Mouse (Mus musculus) megakaryocyte-erythroid progenitor cell, adult 5-6 weeks (primary cell): ENCODE results near the gene Itgb4. TPM values are rescaled to one million over a fixed set of nuclear protein-coding genes. Genes with fewer than 3 reads are reported as not detected.

ENCODE experiments used
- ATAC-seq: replicated peaks from 2 replicates; pipeline ENCODE4 v1.8.0; 2016; ENCODE audit warnings: mild to moderate bottlenecking, inconsistent platforms; ENCODE audit not compliant: severe bottlenecking, poor library complexity, low FRiP score, low TSS enrichment
- total RNA-seq, 2 experiments: library from RNA; stranded (forward) in 1 of 2; stranded (reverse) in 1 of 2; fragments of 200-1000, 215-1000 nt in 1 of 2; fragments of >200 nt in 1 of 2; fragmentation: Nextera tagmentation in 1 of 2; gene quantifications; 2 replicates each; pipeline ENCODE4 v1.2.3; 2014 to 2017

Gene Itgb4
- total RNA-seq (2014; fragmentation: Nextera tagmentation) (0.07 and 0.37 TPM in 2 replicates), total RNA-seq (2017) (0.65 TPM in 1 of 2 replicates, not detected in the other)

- ATAC-seq: peak; percentile 15; the same call in 1 of the 2 replicates
Observed at GRCm38 (mm10) chr11:115974309-115975082, at the start of gene Itgb4. Gene Itgb4, plus strand, starts transcription at chr11:115974709.

GRCm38 (mm10) chr11:115929031-115929430 is 45.5 kb upstream of the Itgb4 start:
- ATAC-seq: no peak

- no peak for ATAC-seq
Observed at GRCm38 (mm10) chr11:115929818-115930217, 44.7 kb upstream of the Itgb4 start.

GRCm38 (mm10) chr11:115931235-115931634 is 43.3 kb upstream of the Itgb4 start:
- ATAC-seq: no peak

GRCm38 (mm10) chr11:115933108-115933746 is 41.3 kb upstream of the Itgb4 start, which contains the start of the genes Sap30bp and Recql5:
Gene Sap30bp, plus strand, starts transcription at chr11:115933282.
Gene Recql5, minus strand, starts transcription at chr11:115933477.
- peak; percentile 97 for ATAC-seq

GRCm38 (mm10) chr11:115933747-115934110 is 40.8 kb upstream of the Itgb4 start:
- peak; percentile 12; the same call in 1 of the 2 replicates for ATAC-seq

- ATAC-seq: peak; percentile 51
Observed at GRCm38 (mm10) chr11:115939690-115940329, 34.7 kb upstream of the Itgb4 start.

GRCm38 (mm10) chr11:115941980-115942379 is 32.5 kb upstream of the Itgb4 start:
- no peak for ATAC-seq

- no peak for ATAC-seq
Observed at GRCm38 (mm10) chr11:115945247-115945646, 29.3 kb upstream of the Itgb4 start.

GRCm38 (mm10) chr11:115946221-115946828 is 28.2 kb upstream of the Itgb4 start:
- ATAC-seq: no peak

GRCm38 (mm10) chr11:115948316-115948715 is 26.2 kb upstream of the Itgb4 start:
- no peak for ATAC-seq

GRCm38 (mm10) chr11:115950719-115951118 is 23.8 kb upstream of the Itgb4 start:
- no peak for ATAC-seq

GRCm38 (mm10) chr11:115954712-115955111 is 19.8 kb upstream of the Itgb4 start:
- no peak for ATAC-seq

GRCm38 (mm10) chr11:115955195-115955858 is 19.2 kb upstream of the Itgb4 start:
- 0 out of 2 replicates have a peak, but pooled peaks have one; percentile 13 for ATAC-seq

GRCm38 (mm10) chr11:115956453-115956852 is 18.1 kb upstream of the Itgb4 start:
- ATAC-seq: no peak

GRCm38 (mm10) chr11:115957971-115958370 is 16.5 kb upstream of the Itgb4 start:
- ATAC-seq: no peak

- no peak for ATAC-seq
Observed at GRCm38 (mm10) chr11:115959018-115959417, 15.5 kb upstream of the Itgb4 start.

- no peak for ATAC-seq
Observed at GRCm38 (mm10) chr11:115962651-115963412, 11.7 kb upstream of the Itgb4 start.
